Mouse (Mus musculus): ENCODE measurements around the gene Ss18l2. TPM values are rescaled to one million over a fixed set of nuclear protein-coding genes. Genes with fewer than 3 reads are reported as not detected.

Gene Ss18l2
- polyA plus RNA-seq, 1 experiment from 2014 or later = 112 TPM

GRCm38 (mm10) chr9:121671300-121671699, 38.8 kb upstream of the Ss18l2 start:
- Histone ChIP-seq H3K9me3 (ENCODE audit: low read length) (no peaks in the 10 kb centered on the region), H3K4me2 (ENCODE audit: low read depth, low read length) (no peak overlapping the region), H3K9ac (replicated peaks) (no peak overlapping the region), H3K4me3 (ENCODE audit: low read depth, low read length) (no peak overlapping the region), H3K36me3 (replicated peaks; ENCODE audit: insufficient read depth, low read length) (no peaks in the 10 kb centered on the region), H3K4me1 (ENCODE audit: insufficient read depth) (peaks cover 37% of the 10 kb centered on the region), H3K27ac (ENCODE audit: low read depth) (no peak overlapping the region), H3K27me3 (ENCODE audit: insufficient read depth, low read length) (peaks cover 35% of the 10 kb centered on the region)
- DNase-seq (peak; percentile 57), ATAC-seq (peak; percentile 35)
- 22% methylated on average over 7 of the region's 7 CpGs for WGBS (ENCODE audit: insufficient replicate concordance)
- TF ChIP-seq CTCF (IDR thresholded peaks at IDR 0.05; ENCODE audit: low read depth) (peak; percentile 77), EP300 (IDR thresholded peaks at IDR 0.05; ENCODE audit: low read depth) (no peak)

GRCm38 (mm10) chr9:121672311-121672710, 37.8 kb upstream of the Ss18l2 start:
- Histone ChIP-seq H3K9ac (replicated peaks) (no peak overlapping the region), H3K4me3 (ENCODE audit: low read depth, low read length) (no peak overlapping the region), H3K4me2 (ENCODE audit: low read depth, low read length) (no peak overlapping the region), H3K9me3 (ENCODE audit: low read length) (no peaks in the 10 kb centered on the region), H3K27ac (ENCODE audit: low read depth) (no peak overlapping the region), H3K36me3 (replicated peaks; ENCODE audit: insufficient read depth, low read length) (no peaks in the 10 kb centered on the region), H3K4me1 (ENCODE audit: insufficient read depth) (peaks cover 45% of the 10 kb centered on the region), H3K27me3 (ENCODE audit: insufficient read depth, low read length) (peaks cover 30% of the 10 kb centered on the region)
- 32% methylated on average over 5 of the region's 5 CpGs for WGBS (ENCODE audit: insufficient replicate concordance)
- DNase-seq (no peak), ATAC-seq (no peak)
- TF ChIP-seq CTCF (IDR thresholded peaks at IDR 0.05; ENCODE audit: low read depth) = no peak

DNA sequence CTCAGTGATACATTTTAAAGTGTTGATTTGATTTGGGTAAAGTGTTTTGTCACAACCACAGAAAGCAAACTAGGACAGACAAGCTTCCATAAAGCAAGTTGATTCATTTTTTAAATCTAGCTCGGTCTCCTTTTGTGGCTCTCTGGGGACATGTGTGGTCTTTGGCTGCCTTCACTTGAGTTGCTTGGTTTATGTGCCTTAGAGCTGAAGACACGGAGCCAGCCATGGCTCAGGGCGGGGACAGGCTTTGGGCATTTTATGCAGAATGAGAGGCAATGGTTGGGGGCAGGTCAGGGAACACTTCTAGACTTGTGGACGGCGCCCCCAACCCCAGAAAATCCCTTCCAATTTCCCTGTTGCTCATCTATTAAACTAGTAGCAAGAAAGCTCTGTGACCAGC, 36.4 kb upstream of the Ss18l2 start:
- Histone ChIP-seq H3K9me3 (ENCODE audit: low read length) (no peaks in the 10 kb centered on the region), H3K36me3 (replicated peaks; ENCODE audit: insufficient read depth, low read length) (no peaks in the 10 kb centered on the region), H3K4me2 (ENCODE audit: low read depth, low read length) (no peak overlapping the region), H3K4me1 (ENCODE audit: insufficient read depth) (peaks cover 50% of the 10 kb centered on the region), H3K9ac (replicated peaks) (no peak overlapping the region), H3K27ac (ENCODE audit: low read depth) (no peak overlapping the region), H3K4me3 (ENCODE audit: low read depth, low read length) (no peak overlapping the region), H3K27me3 (ENCODE audit: insufficient read depth, low read length) (peaks cover 25% of the 10 kb centered on the region)
- no peak for TF ChIP-seq EP300 (IDR thresholded peaks at IDR 0.05; ENCODE audit: low read depth)
- TF ChIP-seq CTCF (IDR thresholded peaks at IDR 0.05; ENCODE audit: low read depth) = no peak
- WGBS (ENCODE audit: insufficient replicate concordance) = 74% methylated on average over 5 of the region's 5 CpGs
- no peak for ATAC-seq
- DNase-seq = no peak

- no peak overlapping the region for H3K4me3 ChIP-seq (ENCODE audit: low read depth, low read length)
- ATAC-seq = peak; percentile 64
- no peak overlapping the region for H3K9ac ChIP-seq (replicated peaks)
- H3K36me3 ChIP-seq (replicated peaks; ENCODE audit: insufficient read depth, low read length) = no peaks in the 10 kb centered on the region
- DNase-seq = peak; percentile 55
- peak overlapping the region; percentile 66 for H3K27ac ChIP-seq (ENCODE audit: low read depth)
- H3K4me2 ChIP-seq (ENCODE audit: low read depth, low read length) = peak overlapping the region; percentile 13; the same call in 1 of the 2 replicates
- peaks cover 13% of the 10 kb centered on the region; the same call in 1 of the 2 replicates for H3K27me3 ChIP-seq (ENCODE audit: insufficient read depth, low read length)
- H3K9me3 ChIP-seq (ENCODE audit: low read length) = no peaks in the 10 kb centered on the region
- peaks cover 40% of the 10 kb centered on the region for H3K4me1 ChIP-seq (ENCODE audit: insufficient read depth)
- WGBS (ENCODE audit: insufficient replicate concordance) = 27% methylated on average over 9 of the region's 9 CpGs
- TF ChIP-seq EP300 (IDR thresholded peaks at IDR 0.05; ENCODE audit: low read depth) (no peak), CTCF (IDR thresholded peaks at IDR 0.05; ENCODE audit: low read depth) (no peak)
Observed at GRCm38 (mm10) chr9:121675011-121675410, 35.1 kb upstream of the Ss18l2 start.

DNA sequence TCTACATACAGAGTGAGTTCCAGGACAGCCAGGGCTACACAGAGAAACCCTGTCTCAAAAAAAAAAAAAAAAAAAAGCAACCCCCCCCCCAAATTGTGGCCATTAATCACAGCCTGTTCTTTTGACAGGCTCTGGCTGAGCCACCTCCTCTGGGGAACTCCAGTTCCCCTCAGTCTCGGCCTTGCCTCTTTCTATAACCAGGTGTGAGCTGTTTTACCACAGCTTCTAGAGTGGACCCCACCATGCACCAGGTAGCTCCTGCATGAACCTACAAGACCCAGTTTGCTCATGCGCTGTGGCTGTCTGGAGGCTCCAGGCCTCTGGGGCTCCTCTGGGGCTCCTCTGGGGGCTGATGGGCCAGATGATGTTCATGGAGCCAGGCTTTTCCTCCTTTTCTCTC, 34.6 kb upstream of the Ss18l2 start:
- no peak overlapping the region for H3K4me3 ChIP-seq (ENCODE audit: low read depth, low read length)
- H3K4me2 ChIP-seq (ENCODE audit: low read depth, low read length) = 0 out of 2 replicates have a peak overlapping the region, but pooled peaks have one; percentile 26
- no peak for DNase-seq
- no peak overlapping the region for H3K9ac ChIP-seq (replicated peaks)
- H3K4me1 ChIP-seq (ENCODE audit: insufficient read depth) = peaks cover 40% of the 10 kb centered on the region
- no peaks in the 10 kb centered on the region for H3K9me3 ChIP-seq (ENCODE audit: low read length)
- H3K27ac ChIP-seq (ENCODE audit: low read depth) = peak overlapping the region; percentile 66
- no peak for ATAC-seq
- no peaks in the 10 kb centered on the region for H3K36me3 ChIP-seq (replicated peaks; ENCODE audit: insufficient read depth, low read length)
- H3K27me3 ChIP-seq (ENCODE audit: insufficient read depth, low read length) = peaks cover 9% of the 10 kb centered on the region; the same call in 1 of the 2 replicates
- WGBS (ENCODE audit: insufficient replicate concordance) = 71% methylated on average over 2 of the region's 2 CpGs
- TF ChIP-seq EP300 (IDR thresholded peaks at IDR 0.05; ENCODE audit: low read depth) (no peak), CTCF (IDR thresholded peaks at IDR 0.05; ENCODE audit: low read depth) (no peak)

DNA sequence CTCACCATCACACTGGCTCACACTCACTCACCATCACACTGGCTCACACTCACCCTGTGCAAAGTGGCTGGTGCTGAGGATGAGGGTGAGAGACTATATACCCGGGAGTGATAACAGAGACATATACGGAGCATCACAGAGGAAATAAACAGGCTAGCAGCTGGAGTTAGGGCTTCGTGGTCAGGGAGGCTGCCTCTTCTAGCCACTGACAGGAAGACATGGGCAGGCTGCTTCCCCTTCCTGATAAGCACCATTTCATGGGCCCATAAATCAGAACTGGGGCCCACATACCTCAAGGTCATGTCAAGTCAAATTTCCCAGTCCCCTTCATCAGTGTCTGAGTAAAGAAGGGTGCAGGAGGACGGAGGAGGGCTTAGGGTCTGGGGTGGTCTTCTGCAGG, 33.1 kb upstream of the Ss18l2 start:
- 14% methylated on average over 4 of the region's 4 CpGs for WGBS (ENCODE audit: insufficient replicate concordance)
- no peaks in the 10 kb centered on the region for H3K9me3 ChIP-seq (ENCODE audit: low read length)
- H3K36me3 ChIP-seq (replicated peaks; ENCODE audit: insufficient read depth, low read length) = no peaks in the 10 kb centered on the region
- ATAC-seq (no peak), DNase-seq (no peak)
- H3K27me3 ChIP-seq (ENCODE audit: insufficient read depth, low read length) = 0 out of 2 replicates have a peak, but pooled peaks cover 2% of the 10 kb centered on the region
- no peak for TF ChIP-seq CTCF (IDR thresholded peaks at IDR 0.05; ENCODE audit: low read depth)
- TF ChIP-seq EP300 (IDR thresholded peaks at IDR 0.05; ENCODE audit: low read depth) = no peak
- H3K9ac ChIP-seq (replicated peaks) = no peak overlapping the region
- no peak overlapping the region for H3K4me3 ChIP-seq (ENCODE audit: low read depth, low read length)
- peak overlapping the region; percentile 56; the same call in 1 of the 2 replicates for H3K27ac ChIP-seq (ENCODE audit: low read depth)
- H3K4me1 ChIP-seq (ENCODE audit: insufficient read depth) = peaks cover 31% of the 10 kb centered on the region
- no peak overlapping the region; the same call in 1 of the 2 replicates for H3K4me2 ChIP-seq (ENCODE audit: low read depth, low read length)

All from liver, postnatal 0 days (tissue).